Mouse (Mus musculus): ENCODE measurements around the gene Cstb.

The Cstb gene

GRCm38 (mm10) chr10:78457495-78458347 lies 32.3 kb downstream of the Cstb start:
- in situ Hi-C loops (cut with MboI, MseI): no loop called here

- in situ Hi-C loops (cut with MboI, MseI): no loop called here
These were observed 33.1 kb downstream of the Cstb start for GRCm38 (mm10) chr10:78458348-78459111.

DNA sequence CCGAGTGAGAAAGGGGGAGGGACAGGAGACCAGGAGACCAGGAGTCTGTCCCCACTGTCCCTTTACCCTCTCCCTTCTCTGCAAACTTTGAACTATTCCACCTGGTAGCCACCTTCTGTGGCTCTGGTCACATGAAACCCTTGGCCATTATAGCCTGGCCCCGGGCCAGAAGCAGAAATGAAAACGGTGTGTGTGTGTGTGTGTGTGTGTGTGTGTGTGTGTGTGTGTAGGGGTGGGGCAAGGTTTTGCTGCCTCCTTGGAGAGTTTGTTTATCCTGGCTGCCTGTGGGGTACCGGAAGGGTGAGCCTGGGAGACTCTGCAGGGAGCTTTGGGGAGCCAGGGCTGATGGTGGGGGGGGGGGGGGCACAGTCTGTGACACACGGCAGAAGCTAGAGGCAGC lies 35.0 kb downstream of the Cstb start:
- in situ Hi-C loops (cut with MboI, MseI): no loop called here

- in situ Hi-C loops (cut with MboI, MseI): no loop called here
These were observed 36.3 kb downstream of the Cstb start for GRCm38 (mm10) chr10:78461767-78462166.

DNA sequence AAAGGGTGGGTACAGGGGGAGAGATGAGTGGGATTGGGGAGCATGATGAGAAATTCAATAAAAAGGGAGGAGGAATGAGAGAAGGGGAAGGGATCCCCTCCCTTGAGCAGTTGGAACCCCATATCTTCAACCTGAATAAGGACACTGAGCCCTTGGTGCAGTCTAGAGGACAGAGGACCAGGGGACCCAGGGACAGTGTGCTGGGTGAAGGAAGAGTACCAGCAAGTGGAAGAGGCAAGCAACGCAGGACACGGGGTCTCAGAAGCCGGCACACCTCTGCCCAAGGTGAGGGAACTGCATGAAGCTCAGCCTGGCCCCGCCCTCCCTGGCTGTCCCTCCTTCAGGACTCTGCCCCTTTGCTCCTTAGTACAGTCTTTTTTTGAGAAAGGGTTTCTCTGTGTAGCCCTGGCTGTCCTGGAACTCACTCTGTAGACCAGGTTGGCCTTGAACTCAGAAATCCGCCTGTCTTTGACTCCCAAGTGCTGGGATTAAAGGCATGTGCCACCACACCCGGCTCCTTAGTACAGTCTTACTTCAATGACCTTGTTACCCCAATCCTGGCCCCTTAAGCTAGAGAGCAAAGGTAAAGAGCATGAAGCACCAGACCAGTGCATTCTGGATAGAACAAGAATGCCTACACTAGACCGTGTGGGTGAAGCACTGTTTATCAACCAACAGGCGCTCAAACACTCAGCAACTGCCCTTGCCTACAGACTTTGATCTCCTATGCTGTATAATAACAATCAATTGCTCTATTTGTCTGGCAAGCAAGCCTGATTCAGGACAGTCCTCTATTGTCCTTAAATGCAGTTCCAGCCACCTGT lies 37.7 kb downstream of the Cstb start:
- in situ Hi-C loops (cut with MboI, MseI): no loop called here

GRCm38 (mm10) chr10:78463769-78464167 lies 38.3 kb downstream of the Cstb start:
- in situ Hi-C loops (cut with MboI, MseI): no loop called here

DNA sequence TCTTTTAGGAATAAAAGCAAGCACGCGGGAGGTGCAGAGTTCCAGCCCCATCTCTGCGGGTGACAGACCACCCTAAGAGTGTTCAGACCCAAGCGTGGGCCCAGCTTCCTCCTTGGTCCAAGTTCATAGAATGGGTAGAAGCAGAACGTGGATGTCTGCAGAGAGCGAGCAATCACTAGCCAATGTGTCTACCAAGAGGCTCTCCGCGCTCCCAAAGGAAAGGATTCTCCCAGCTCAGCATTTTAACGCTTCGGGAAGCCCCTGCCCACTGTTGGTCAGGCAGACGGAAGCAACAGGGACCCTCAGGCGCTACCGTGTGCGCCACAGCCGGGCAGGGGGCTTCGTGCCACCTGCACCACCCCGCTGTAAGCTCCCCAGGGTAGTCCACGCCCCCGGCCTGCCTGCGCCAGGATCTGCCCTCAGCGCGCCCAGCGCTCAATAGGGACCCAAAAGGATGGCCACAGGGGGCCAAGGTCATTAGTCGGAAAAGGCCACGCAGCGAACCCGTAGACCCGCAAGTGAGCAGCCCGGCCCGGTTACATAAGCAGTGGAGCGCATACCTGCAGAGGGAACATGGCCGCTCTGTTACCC lies 38.8 kb downstream of the Cstb start:
- in situ Hi-C loops (cut with MboI, MseI): no loop called here

DNA sequence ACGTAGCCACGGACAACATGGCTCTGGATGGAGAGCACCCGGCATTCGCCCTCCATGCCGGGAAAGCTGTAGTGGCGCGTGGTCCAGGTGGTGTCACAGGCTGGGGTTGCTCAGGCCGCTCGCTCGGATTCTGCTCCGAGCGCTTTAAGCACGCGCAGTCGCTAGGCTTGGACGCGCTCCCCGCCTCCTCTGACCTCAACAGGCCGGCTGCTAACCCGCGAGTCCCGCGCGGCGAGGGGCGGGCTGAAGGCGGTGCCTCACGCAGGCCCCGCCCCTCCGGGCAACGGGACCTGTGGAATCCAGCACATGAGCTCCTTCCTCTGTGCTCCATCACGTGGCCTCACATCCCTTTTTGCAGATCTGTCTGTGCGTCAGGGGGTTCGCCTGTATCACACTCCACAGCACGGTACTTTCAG lies 39.3 kb downstream of the Cstb start, which contains the start of gene Pdxk:
Gene Pdxk (minus strand): TSS at position 184 of the 416 bp plus-strand sequence.
- in situ Hi-C loops (cut with MboI, MseI): no loop called here

DNA sequence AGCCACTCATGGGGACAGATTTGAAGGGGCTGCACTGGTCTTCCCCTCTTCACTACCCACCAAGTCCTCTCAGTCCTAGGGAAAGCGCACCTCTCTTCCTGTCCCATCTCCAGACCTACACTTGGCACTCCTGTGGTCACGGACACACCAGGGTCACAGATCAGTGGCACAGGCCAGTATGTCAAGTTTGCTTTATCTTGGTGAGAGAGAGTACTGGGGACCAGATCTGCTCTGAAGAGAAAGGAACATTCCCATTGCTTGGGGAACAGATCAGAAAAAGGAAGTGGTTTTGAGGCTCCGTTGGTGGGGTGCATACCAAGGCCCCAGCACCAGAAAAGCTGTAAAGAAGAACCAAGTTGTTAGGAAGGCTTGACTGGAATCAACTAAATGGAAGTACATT lies 40.0 kb downstream of the Cstb start:
- in situ Hi-C loops (cut with MboI, MseI): no loop called here

GRCm38 (mm10) chr10:78466647-78467046 lies 41.2 kb downstream of the Cstb start:
- in situ Hi-C loops (cut with MboI, MseI): no loop called here

- in situ Hi-C loops (cut with MboI, MseI): no loop called here
These were observed 42.4 kb downstream of the Cstb start for GRCm38 (mm10) chr10:78467761-78468310.

DNA sequence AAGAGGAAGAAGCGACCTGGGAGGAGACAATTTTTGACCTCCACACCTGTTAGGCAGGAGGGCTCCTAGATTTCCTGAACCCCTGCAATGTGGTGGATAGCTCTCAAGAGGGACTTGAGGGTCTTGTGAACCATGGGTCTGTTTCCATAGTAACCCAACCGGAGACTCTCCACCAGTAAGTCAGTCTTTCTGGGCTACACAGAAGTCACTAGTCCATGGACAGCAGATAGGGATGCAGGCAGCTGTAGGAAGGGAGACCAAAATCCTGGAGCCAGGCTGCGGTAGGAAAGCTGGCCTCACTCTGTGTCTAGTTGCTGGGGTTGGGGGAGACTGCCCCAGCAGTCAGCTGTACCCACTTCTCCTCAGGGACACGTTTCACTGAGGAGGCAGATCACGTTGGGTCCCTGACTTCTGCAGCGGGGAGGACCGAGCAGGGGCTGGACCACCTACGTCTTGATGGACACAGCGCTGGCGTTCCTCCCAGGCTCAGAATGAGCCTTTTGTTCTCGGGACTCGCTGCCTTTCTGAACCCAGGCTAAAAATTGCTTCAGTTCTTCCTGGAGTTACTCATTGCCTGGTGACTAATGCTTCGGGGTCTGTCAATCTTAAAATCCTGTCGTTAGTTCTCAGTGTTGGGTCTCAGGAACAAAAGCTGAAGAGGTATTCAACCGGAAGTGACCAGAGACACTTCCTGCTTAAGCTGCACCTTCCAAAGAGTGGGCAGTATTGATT lies 45.3 kb downstream of the Cstb start:
- in situ Hi-C loops (cut with MboI, MseI): no loop called here

GRCm38 (mm10) chr10:78472046-78472445 lies 46.6 kb downstream of the Cstb start:
- in situ Hi-C loops (cut with MboI, MseI): no loop called here

GRCm38 (mm10) chr10:78473434-78473833 lies 48.0 kb downstream of the Cstb start:
- in situ Hi-C loops (cut with MboI, MseI): no loop called here

- in situ Hi-C loops (cut with MboI, MseI): no loop called here
These were observed 49.3 kb downstream of the Cstb start for GRCm38 (mm10) chr10:78474759-78475158.

DNA sequence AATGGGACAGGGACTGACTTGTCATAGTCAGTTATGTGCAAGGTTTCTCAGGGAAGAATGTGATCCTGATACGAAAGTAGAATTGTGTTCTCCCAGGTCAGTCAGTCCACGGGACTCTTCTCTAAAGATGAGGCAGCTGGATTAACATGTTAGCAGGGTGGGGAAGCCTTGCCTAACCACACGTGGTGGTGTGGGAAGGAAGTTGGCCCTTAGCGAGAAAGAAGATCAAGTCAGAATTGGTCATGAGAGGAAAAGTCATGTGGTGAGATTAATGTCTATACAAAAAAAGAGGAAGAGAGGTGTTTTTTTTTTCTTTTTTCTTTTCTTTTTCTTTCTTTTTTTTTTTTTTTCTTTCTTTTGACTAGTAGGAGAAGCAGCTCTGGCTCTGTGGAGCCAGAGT lies 51.4 kb downstream of the Cstb start:
- in situ Hi-C loops (cut with MboI, MseI): no loop called here

All from regulatory T cell (primary cell).